Mouse (Mus musculus) cortical plate, adult 2 months (tissue): ENCODE results near the gene Scg5.

Source experiments
- CTCF ChIP-seq: fragments of 200-500 bp; IDR thresholded peaks from 2 replicates; pipeline ENCODE4 v1.5.1; 2011; ENCODE audit warnings: mild to moderate bottlenecking, control low read depth, low read length; ENCODE audit not compliant: insufficient read depth; ENCODE audit errors: extremely low read depth
- POLR2A ChIP-seq: fragments of 200-500 bp; IDR thresholded peaks from 2 replicates; pipeline ENCODE4 v1.6.1; 2011; ENCODE audit warnings: mild to moderate bottlenecking, low read length, control low read depth; ENCODE audit not compliant: insufficient read depth; ENCODE audit errors: extremely low read depth

- TF ChIP-seq POLR2A: no peak
- no peak for TF ChIP-seq CTCF
Observed at GRCm38 (mm10) chr2:113749721-113750120, 79.2 kb downstream of the Scg5 start.
